Mouse (Mus musculus) right cerebral cortex, postnatal 36 days (tissue): ENCODE measurements at regions not wholly inside any gene's neighbourhood (a gene's known extent, or its start where the extent isn't known, plus 50 kb on each side); places are given as distances from the start of the nearest gene placed in this dataset.
A peak's percentile ranks its signal among the peaks of the same experiment; 100 is the strongest.

Experiments
- DNase-seq, 2 experiments: peaks; one replicate each; pipeline ENCODE4 v3.0.0; 2022; ENCODE audit warnings: low spot score in 2 of 2, mixed read lengths in 1 of 2

GRCm38 (mm10) chr10:87722244-87722643 lies 135.8 kb upstream of the Igf1 start:
- no peak for DNase-seq

DNA sequence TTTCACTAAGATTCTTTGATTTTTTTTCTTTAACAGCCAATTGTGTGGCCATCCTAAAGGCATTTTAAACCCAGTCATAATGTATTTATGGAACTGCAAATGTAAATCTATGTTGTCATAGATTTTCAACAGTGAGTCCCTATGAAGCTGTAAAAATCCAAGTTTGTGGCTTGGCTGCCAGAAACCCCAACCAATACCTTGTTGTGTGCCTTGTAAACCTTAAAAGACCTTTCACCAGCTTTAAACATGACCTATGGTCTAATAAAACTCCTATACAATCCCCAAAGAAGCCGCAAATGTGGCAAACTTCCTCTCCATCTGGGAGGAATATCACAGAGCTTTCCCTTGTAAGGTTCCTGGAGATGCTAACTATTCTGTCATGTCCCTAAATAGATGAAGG lies 125.4 kb upstream of the Igf1 start:
- DNase-seq = no peak

GRCm38 (mm10) chr10:87733241-87733640 lies 124.8 kb upstream of the Igf1 start:
- DNase-seq = no peak

DNA sequence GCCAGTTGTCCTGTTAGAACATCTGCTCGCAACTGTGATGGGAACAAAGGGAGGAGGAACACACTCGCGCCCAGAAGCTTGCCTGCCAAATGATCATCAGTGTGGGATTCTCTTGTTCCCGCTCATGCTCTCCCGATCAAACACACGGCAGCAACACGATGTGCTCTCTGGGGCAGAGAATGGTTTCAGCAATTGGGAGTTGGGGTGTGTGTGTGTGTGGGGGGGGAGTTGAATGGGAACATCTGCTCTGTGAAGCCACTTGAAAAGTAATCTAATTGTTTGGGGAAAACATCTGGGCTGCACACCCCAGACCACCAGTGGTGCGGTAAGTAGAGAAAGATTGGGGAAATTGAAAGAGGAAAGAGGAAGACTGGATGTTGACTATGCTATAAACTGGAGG lies 117.7 kb upstream of the Igf1 start:
- no peak for DNase-seq

DNA sequence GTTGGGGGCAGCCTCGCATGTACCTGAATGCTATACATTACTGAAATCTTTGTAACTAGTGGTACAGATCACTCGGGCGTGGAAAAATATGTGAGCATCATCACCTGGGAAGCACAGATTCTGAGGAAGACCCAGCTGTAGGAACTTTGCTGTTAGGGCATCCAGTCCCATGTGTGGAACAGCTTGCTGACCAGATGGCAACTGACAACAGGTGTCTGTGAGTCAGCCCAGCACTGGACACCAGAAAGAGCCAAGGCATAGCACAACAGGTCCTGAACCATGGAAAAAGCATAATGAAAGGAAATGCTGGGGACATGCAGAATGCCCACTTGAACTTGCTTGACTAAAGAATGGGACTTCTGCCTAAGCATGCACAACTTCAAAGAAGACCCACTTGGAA lies 115.3 kb upstream of the Igf1 start:
- no peak for DNase-seq

GRCm38 (mm10) chr10:87747846-87748552 lies 110.1 kb upstream of the Igf1 start:
- DNase-seq = no peak

- DNase-seq = no peak
Measured at GRCm38 (mm10) chr10:87748631-87749193, 109.4 kb upstream of the Igf1 start.

- no peak for DNase-seq
Measured at GRCm38 (mm10) chr10:87750321-87750720, 107.7 kb upstream of the Igf1 start.

DNA sequence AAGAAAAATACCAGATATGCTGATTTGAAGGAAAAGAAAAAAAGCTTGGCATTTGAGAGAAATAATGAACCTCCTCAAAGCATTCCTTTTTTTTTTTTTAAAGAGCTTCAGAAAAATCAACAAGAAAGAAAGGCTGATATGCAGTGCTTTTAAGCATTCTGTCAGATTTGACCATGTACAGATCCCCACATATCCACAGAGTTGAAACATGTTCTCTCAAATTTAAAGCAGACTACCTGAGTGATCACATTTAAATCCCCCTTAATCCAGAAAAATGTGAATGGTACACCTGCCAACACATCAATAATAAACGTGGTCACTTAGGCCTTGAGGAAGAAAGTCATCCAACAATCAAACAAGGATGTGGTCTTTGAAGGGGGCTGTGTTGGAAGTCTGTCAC lies 107.1 kb upstream of the Igf1 start:
- DNase-seq = no peak

DNA sequence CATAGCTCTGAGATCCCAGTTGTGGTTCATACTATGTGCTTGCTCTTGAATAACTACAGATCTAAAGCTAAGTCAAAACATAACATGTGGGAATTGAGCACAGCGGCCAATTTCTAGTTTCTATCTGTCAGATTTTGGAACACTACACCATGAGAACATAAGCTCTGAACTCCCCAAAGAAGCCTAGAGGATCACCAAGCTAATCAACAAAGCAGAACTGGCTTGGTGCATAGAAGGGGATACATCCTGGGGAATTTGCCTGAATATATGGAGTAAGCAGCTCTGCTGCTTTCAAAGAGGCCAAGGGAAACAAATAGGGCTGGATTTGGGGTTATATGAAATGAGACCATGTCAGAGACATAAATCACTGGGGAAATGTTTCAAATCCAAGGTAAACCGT lies 105.9 kb upstream of the Igf1 start:
- DNase-seq = no peak

DNA sequence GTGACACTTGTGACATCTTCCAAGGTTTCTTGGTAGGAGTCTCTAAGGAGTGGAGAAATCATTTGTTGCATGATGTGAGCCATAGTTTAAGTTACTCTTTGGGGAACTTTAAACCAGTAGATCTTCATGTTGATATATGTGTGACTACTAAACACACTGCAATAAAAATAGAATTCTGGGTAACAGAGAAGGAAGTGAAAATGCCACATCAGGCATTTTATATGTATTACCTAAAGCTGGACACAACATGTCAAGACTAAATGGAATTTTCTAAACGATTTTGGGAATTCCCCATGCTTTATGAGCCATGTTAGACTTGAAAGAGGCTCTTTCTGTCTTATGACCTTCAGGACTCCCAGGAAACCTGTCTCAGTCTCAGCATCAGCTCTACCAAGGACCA lies 104.6 kb upstream of the Igf1 start:
- DNase-seq = no peak

GRCm38 (mm10) chr10:87761528-87762030 lies 96.5 kb upstream of the Igf1 start:
- no peak for DNase-seq

- peak in 1 of 2 experiments; percentile 2 for DNase-seq
Measured at GRCm38 (mm10) chr10:87787521-87787920, 70.5 kb upstream of the Igf1 start.

DNA sequence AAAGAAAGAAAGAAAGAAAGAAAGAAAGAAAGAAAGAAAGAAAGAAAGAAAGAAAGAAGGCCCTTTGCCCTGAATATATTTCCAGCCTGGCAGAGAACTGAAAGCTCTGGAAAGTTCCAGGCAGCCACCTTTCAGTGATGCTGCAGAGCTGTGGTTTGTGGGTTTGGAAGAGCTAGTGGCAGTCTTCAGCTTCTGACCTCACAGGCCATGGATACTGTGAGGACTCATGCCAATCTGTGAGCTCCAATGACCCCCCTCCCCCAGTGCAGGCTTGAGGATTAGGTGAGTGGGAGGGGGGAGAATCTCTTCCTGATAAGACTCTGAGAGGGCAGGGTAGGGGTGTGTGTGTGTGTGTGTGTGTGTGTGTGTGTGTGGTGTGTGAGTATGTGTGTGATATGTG lies 65.7 kb upstream of the Igf1 start:
- no peak for DNase-seq

- no peak for DNase-seq
Measured at GRCm38 (mm10) chr10:87803936-87804791, 53.9 kb upstream of the Igf1 start.

DNA sequence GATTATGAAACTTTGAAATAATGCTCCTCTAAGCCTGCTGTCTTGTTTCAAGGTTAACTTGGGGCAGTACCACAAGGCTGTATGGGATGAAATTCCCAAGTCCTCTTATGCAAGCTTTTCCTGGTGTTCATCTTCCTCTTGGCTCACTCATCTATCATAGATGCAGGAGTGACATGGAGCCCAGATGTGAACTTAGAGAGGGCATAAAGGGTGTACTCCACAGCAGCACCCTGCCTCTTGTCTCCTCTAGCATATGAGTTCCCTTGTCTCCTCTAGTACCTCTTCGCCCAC lies 53.3 kb upstream of the Igf1 start:
- DNase-seq = no peak
